Mouse (Mus musculus): ENCODE measurements around the gene Cp.

DNA sequence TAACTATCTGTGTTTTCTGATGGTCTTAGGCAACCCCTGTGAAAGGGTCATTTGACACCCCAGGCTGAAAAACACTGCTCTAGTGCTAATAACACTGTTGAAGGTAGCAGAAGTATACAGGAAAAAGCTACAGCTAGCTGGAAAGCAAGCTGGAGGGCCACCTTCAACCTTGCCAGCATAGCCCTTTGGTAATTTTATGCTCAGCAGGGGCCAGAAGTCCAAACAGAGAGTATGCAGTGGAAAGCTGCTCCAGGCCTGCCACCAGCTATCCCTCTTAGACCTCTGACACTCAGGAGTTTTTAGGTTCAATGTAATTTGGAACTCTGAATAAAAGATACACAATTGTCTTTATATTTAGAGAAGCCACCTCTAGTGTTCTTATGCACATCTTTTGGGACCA, 26.0 kb downstream of the Cp start:
- TF ChIP-seq POLR2A (IDR thresholded peaks at IDR 0.05; ENCODE audit: extremely low read depth, insufficient read depth, low read length) (no peak), CTCF (IDR thresholded peaks at IDR 0.05; ENCODE audit: low read depth, low read length) (no peak)
